Mouse (Mus musculus) bone marrow macrophage, adult 2 months (primary cell): ENCODE measurements around the gene Birc7.

Experiments
- CTCF ChIP-seq: IDR thresholded peaks from 2 replicates; pipeline ENCODE4 v1.5.1; 2012; ENCODE audit warnings: low read depth, mild to moderate bottlenecking, low read length, moderate library complexity
- POLR2A ChIP-seq: IDR thresholded peaks from 2 replicates; pipeline ENCODE4 v1.6.1; 2012; ENCODE audit warnings: mild to moderate bottlenecking, low read depth, low read length, borderline replicate concordance

DNA sequence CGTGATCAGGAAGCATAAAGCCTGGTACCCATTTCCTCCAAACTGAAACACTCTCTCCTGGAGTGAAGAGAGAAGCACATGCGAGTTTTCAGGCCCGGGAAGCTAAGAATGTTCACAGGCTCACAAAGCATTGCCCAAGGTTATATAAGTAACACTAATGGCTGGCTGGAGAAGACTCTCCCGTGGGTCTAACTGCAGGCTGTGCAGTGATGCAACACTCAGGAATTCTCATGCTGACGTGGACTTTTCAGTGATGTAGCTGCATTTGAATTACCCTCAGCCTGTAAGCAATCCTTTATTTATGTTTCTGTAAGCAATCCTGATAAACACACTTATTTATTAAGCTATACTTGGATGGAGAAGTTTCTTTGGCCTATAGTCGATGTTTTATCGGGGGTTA is 30.8 kb downstream of the Birc7 start:
- no peak for TF ChIP-seq POLR2A
- no peak for TF ChIP-seq CTCF
